Mouse (Mus musculus) megakaryocyte, embryonic 14.5 days (primary cell): Measurements from ENCODE around the gene Pkdcc.

Experiments
- FLI1 ChIP-seq: IDR thresholded peaks from 2 replicates; pipeline ENCODE4 v1.6.1; 2012; ENCODE audit warnings: low read length, inconsistent platforms, mixed read lengths
- GATA1 ChIP-seq: IDR thresholded peaks from 3 replicates; pipeline ENCODE4 v1.6.1; 2012; ENCODE audit warnings: mixed read lengths, low read length, inconsistent platforms, borderline replicate concordance

DNA sequence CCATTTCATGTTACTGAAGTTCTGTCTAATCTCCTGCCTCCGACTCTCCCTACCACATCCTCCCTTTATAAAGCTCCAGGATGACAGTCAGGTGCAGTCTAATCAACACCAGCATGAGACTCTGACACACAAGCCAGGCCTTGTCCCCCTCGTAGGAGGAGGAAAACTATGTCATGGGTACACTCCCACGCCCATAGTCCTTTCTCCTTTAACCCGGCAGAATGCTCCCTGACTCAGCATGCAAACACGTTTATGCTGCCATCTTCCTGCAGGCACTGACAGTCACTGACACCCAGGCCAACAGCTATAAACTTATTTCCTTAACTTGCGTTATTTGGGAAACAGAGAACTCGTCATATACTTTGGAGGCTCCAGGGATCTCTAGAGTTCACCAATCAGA, 33.5 kb upstream of the Pkdcc start:
- TF ChIP-seq GATA1 = no peak
- TF ChIP-seq FLI1 = no peak
